Mouse (Mus musculus) ovary, adult 18-20 months (tissue): ENCODE measurements around the gene Ercc5.

ENCODE experiments used
- DNase-seq: peaks from one replicate; pipeline ENCODE4 v3.0.0; 2022; ENCODE audit warnings: low spot score, mixed read lengths

The Ercc5 gene

GRCm38 (mm10) chr1:44178086-44178485 lies 30.5 kb downstream of the Ercc5 start:
- DNase-seq = no peak

- DNase-seq = no peak
Observed at GRCm38 (mm10) chr1:44186396-44186795, 38.9 kb downstream of the Ercc5 start.

GRCm38 (mm10) chr1:44198273-44199171 lies 51.0 kb downstream of the Ercc5 start:
- DNase-seq = no peak

GRCm38 (mm10) chr1:44202876-44203275 lies 55.3 kb downstream of the Ercc5 start:
- no peak for DNase-seq

- DNase-seq = no peak
Observed at GRCm38 (mm10) chr1:44214443-44214842, 66.9 kb downstream of the Ercc5 start.

GRCm38 (mm10) chr1:44216352-44217116 lies 69.0 kb downstream of the Ercc5 start:
- no peak for DNase-seq

GRCm38 (mm10) chr1:44217118-44217517 lies 69.6 kb downstream of the Ercc5 start:
- no peak for DNase-seq

GRCm38 (mm10) chr1:44218876-44219275 lies 71.3 kb downstream of the Ercc5 start, which contains the start of gene Mettl21e:
TSS of gene Mettl21e (minus strand) at chr1:44218961.
- no peak for DNase-seq

GRCm38 (mm10) chr1:44229044-44229443 lies 81.5 kb downstream of the Ercc5 start:
- no peak for DNase-seq
